Mouse (Mus musculus) neural tube, embryonic 15.5 days (tissue): ENCODE data around the gene Pspn. TPM values are rescaled to one million over a fixed set of nuclear protein-coding genes. Genes with fewer than 3 reads are reported as not detected.

Experiments used
- ATAC-seq: fragments of 200-750 bp; cut with Nextera tagmentation; 2 replicates; pipeline ENCODE4 v1.8.0; 2017; ENCODE audit warnings: mild to moderate bottlenecking, moderate TSS enrichment, moderate library complexity; ENCODE audit not compliant: low FRiP score
- H3K27ac ChIP-seq: fragments of 300-500 bp; sonication (generic); replicated peaks from 2 replicates; pipeline ENCODE4 v1.5.1; 2015; ENCODE audit warnings: mild to moderate bottlenecking, inconsistent platforms
- H3K27me3 ChIP-seq: fragments of 300-500 bp; sonication (generic); replicated peaks from 2 replicates; pipeline ENCODE4 v1.6.1; 2015; ENCODE audit warnings: inconsistent platforms
- H3K36me3 ChIP-seq: fragments of 300-500 bp; sonication (generic); 2 replicates; pipeline ENCODE4 v1.6.1; 2015; ENCODE audit warnings: inconsistent platforms
- H3K4me1 ChIP-seq: fragments of 300-500 bp; sonication (generic); 2 replicates; pipeline ENCODE4 v1.6.1; 2015; ENCODE audit warnings: inconsistent platforms
- H3K4me2 ChIP-seq: fragments of 300-500 bp; sonication (generic); 2 replicates; pipeline ENCODE4 v1.6.1; 2015; ENCODE audit warnings: inconsistent platforms, mild to moderate bottlenecking, moderate library complexity
- H3K4me3 ChIP-seq: fragments of 300-500 bp; sonication (generic); replicated peaks from 2 replicates; pipeline ENCODE4 v1.5.1; 2015; ENCODE audit warnings: mild to moderate bottlenecking, inconsistent platforms
- H3K9ac ChIP-seq: fragments of 300-500 bp; sonication (generic); replicated peaks from 2 replicates; pipeline ENCODE4 v1.6.1; 2015; ENCODE audit warnings: mild to moderate bottlenecking, inconsistent platforms
- H3K9me3 ChIP-seq: fragments of 300-500 bp; sonication (generic); replicated peaks from 2 replicates; pipeline ENCODE4 v1.6.1; 2016; ENCODE audit warnings: inconsistent platforms
- WGBS: fragments of 180-500 bp; shearing (Covaris S2); methylation state at CpG from one replicate; pipeline ENCODE4 v1.1.7; 2015; ENCODE audit warnings: mixed read lengths; 5-methylcytosine and 5-hydroxymethylcytosine counted together
- polyA plus RNA-seq: library from polyadenylated mRNA; unstranded; fragments of >200 nt; fragmentation: Nextera tagmentation; extraction: Ambion mirVana; gene quantifications from 2 replicates; pipeline ENCODE4 v1.2.1, GENCODE M21; 2015

The Pspn gene
- polyA plus RNA-seq, 1 experiment from 2014 or later: 0.49 TPM

DNA sequence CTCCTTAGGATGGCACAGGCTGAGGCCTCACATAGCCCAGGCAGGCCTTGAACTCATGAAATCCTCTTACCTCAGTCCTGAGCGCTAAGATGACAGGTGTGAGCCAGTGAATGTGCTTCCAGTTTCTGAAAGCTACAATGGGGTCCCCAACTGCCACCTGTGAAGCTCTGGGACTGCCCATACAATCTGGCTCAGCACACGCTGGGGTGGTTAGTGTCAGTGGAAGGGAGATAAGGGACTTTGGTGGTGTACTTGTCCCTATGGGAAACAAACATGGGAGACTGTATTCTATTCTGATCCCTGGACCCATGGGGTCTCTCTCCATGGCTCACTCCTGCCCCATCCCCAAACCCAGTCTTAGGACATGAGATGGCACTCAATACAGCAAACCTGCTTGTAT, 19.9 kb upstream of the Pspn start:
- peaks cover 51% of the 10 kb centered on the region for H3K36me3 ChIP-seq
- WGBS: 87% methylated on average over 2 of the region's 2 CpGs

GRCm38 (mm10) chr17:57012245-57012795, 12.5 kb upstream of the Pspn start:
- peak overlapping the region; percentile 88 for H3K4me2 ChIP-seq
- peak overlapping the region; percentile 84 for H3K9ac ChIP-seq
- ATAC-seq: peak; percentile 1; the same call in 1 of the 2 replicates
- peaks cover 20% of the 10 kb centered on the region for H3K36me3 ChIP-seq
- no peaks in the 10 kb centered on the region for H3K9me3 ChIP-seq
- H3K4me3 ChIP-seq: peak overlapping the region; percentile 83
- peak overlapping the region; percentile 98 for H3K27ac ChIP-seq
- no peaks in the 10 kb centered on the region; the same call in 1 of the 2 replicates for H3K27me3 ChIP-seq
- WGBS: 76% methylated on average over 13 of the region's 13 CpGs
- peaks cover 26% of the 10 kb centered on the region for H3K4me1 ChIP-seq

More for the DNA sequence above, 19.9 kb upstream of the Pspn start:
- Histone ChIP-seq H3K4me1 (no peaks in the 10 kb centered on the region), H3K9me3 (no peaks in the 10 kb centered on the region), H3K9ac (no peak overlapping the region), H3K4me2 (no peak overlapping the region), H3K4me3 (no peak overlapping the region), H3K27me3 (no peaks in the 10 kb centered on the region), H3K27ac (no peak overlapping the region)
- no peak for ATAC-seq

DNA sequence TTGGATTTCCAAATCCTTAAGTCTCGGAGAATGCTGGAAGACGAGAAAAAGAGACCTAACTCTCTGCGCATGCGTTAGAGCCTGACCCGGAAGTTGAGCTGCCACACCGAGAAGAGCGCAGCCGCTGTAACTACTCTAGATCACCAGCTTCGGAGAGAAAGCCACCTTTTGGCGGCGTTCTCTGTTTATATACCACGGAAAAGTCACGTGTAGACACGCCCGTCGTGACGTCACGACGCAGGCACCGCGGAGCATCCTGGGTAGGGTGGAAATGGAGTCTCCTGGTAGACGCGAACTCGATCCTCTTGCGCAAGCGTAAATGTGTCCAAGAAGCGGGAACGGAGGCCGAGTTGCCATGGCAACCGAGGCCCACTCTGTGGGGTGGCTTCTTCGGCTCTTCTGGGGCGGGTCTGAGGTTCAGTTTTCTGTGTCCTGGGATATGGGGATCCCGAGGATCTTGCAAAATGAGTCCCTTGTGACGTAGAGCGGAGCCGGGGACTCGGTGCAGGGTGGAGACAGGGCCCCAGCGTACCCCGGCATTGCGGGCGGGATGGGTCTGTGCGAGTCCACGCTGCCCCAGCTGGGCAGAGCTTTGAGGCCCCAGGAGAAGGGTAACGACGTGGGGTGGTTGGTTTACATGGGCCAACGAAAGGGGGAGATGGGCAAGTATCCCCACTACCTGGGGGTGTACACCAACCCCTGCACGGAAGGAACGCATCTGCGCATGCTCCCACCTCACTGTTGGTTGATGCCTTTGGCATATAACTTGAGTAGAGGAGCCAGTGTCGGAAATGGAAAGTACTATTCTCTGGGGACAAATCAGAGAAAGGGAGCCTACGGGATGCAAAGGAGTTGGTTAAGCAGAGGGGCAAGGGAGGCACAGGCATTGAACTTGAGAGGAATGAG, 11.7 kb upstream of the Pspn start, which contains the start of the genes Gtf2f1 and Gm17949:
Gene Gtf2f1 (minus strand): TSS at position 53 of the 906 bp plus-strand sequence.
Gene Gm17949 (plus strand): TSS at position 234 of the 906 bp plus-strand sequence.
- peak within 1 kb of the TSS; percentile 83 for H3K4me3 ChIP-seq
- H3K9ac ChIP-seq: peak within 1 kb of the TSS; percentile 84
- H3K9me3 ChIP-seq: no peaks in the 10 kb centered on the region
- no peaks in the 10 kb centered on the region; the same call in 1 of the 2 replicates for H3K27me3 ChIP-seq
- WGBS: under 1% methylated on average over 51 of the region's 51 CpGs
- H3K4me1 ChIP-seq: peaks cover 26% of the 10 kb centered on the region
- peak; percentile 94 for ATAC-seq
- H3K4me2 ChIP-seq: peak within 1 kb of the TSS; percentile 90
- peaks cover 28% of the 10 kb centered on the region for H3K36me3 ChIP-seq
- peak within 1 kb of the TSS; percentile 98 for H3K27ac ChIP-seq

DNA sequence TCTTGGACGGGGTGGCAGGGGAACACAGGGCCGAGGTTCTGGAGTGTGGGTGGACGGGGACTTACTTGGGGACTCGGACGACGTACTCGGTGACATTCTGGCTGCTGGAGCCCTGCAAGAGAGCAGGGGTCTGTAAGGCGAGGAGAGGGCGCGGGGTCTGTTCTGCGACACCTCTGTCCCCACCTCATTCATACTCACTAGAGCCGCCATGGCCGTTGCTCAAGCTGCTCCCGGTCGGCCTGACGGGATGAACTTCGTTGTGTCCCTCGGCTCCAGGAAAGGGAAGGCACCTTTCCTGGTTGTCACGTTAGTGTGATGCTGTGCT, 11.1 kb upstream of the Pspn start:
- ATAC-seq: peak; percentile 52
- Histone ChIP-seq H3K4me3 (peak overlapping the region; percentile 83), H3K4me2 (peak overlapping the region; percentile 90), H3K27me3 (no peaks in the 10 kb centered on the region; the same call in 1 of the 2 replicates), H3K9ac (peak overlapping the region; percentile 77), H3K36me3 (peaks cover 34% of the 10 kb centered on the region), H3K4me1 (peaks cover 26% of the 10 kb centered on the region), H3K27ac (peak overlapping the region; percentile 84), H3K9me3 (no peaks in the 10 kb centered on the region)
- under 1% methylated on average over 19 of the region's 19 CpGs for WGBS

DNA sequence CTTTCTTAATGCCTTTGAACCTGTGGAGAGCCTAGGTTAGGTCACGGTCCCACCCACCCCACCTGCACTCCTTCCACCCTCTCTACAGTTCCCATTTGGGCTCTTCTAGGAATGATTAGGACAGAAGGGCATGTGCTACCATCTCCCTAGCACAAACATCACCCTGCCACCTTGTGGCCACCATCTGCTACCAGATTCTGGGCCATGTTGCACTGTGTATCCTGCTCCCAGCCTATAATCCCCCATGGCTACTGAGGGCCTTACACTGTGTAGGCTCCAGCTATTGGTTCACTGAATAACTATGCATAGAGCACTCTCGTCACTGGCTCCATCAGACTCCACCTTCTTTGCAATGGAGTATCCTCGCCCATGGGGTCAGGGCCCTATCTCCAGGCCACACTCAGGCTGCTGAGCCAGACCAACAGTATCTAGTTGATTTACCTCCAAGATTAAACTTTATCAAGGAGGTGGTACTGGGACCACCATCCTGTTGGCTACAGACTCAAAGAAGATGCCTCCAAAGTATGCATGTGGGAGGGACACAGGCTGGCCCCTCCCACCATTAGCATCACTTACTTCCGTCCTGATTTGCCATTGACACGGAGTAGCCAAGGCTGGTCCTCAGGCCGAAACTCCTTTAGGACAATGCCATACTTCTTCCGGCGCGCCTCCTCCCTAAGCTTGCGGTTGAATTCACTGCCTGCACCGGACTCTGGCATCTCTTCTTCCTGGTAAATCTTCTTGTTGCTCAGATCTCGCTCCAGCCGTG, 7.5 kb upstream of the Pspn start:
- Histone ChIP-seq H3K4me3 (no peak overlapping the region), H3K4me2 (no peak overlapping the region), H3K9ac (no peak overlapping the region), H3K27ac (no peak overlapping the region), H3K36me3 (peaks cover 69% of the 10 kb centered on the region), H3K27me3 (no peaks in the 10 kb centered on the region), H3K9me3 (no peaks in the 10 kb centered on the region), H3K4me1 (peaks cover 21% of the 10 kb centered on the region)
- no peak for ATAC-seq
- WGBS: 95% methylated on average over 13 of the region's 13 CpGs

- Histone ChIP-seq H3K27me3 (no peaks in the 10 kb centered on the region), H3K9me3 (no peaks in the 10 kb centered on the region), H3K4me3 (no peak overlapping the region), H3K36me3 (peaks cover 80% of the 10 kb centered on the region), H3K27ac (no peak overlapping the region), H3K4me2 (no peak overlapping the region), H3K4me1 (no peaks in the 10 kb centered on the region), H3K9ac (no peak overlapping the region)
- ATAC-seq: no peak
- WGBS: 95% methylated on average over 7 of the region's 7 CpGs
Observed at GRCm38 (mm10) chr17:57003994-57004393, 4.2 kb upstream of the Pspn start.

DNA sequence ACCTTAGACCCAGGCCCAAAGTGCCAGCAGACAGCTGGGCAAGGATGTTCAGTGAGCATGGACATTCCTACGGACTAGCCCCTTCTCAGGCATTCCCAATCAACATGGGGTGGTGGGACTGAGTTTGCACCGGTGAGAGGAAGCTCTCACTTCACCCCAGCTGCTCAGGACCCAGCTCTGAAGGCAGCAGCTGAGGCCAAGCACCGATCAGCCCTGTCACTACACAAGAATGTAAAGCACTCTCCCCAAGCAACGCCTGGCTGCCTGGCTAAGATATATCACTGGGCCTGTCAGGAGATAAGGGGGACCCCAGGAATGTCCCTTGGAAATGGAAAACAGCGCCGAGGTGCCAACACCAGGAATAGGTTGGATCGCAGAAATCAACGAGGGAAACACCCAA, 1.4 kb upstream of the Pspn start:
- WGBS: 77% methylated on average over 8 of the region's 8 CpGs
- Histone ChIP-seq H3K9ac (no peak overlapping the region), H3K27me3 (no peaks in the 10 kb centered on the region), H3K4me2 (no peak overlapping the region), H3K4me1 (peaks cover 20% of the 10 kb centered on the region), H3K9me3 (no peaks in the 10 kb centered on the region), H3K4me3 (no peak overlapping the region), H3K27ac (no peak overlapping the region), H3K36me3 (peaks cover 56% of the 10 kb centered on the region)
- ATAC-seq: no peak

GRCm38 (mm10) chr17:56999414-56999813, 404 bp downstream of the Pspn start:
- WGBS: 94% methylated on average over 9 of the region's 9 CpGs
- Histone ChIP-seq H3K4me1 (peaks cover 20% of the 10 kb centered on the region), H3K4me3 (no peak overlapping the region), H3K9ac (no peak overlapping the region), H3K27ac (no peak overlapping the region), H3K9me3 (no peaks in the 10 kb centered on the region), H3K27me3 (no peaks in the 10 kb centered on the region), H3K36me3 (peaks cover 55% of the 10 kb centered on the region), H3K4me2 (no peak overlapping the region)
- no peak for ATAC-seq

DNA sequence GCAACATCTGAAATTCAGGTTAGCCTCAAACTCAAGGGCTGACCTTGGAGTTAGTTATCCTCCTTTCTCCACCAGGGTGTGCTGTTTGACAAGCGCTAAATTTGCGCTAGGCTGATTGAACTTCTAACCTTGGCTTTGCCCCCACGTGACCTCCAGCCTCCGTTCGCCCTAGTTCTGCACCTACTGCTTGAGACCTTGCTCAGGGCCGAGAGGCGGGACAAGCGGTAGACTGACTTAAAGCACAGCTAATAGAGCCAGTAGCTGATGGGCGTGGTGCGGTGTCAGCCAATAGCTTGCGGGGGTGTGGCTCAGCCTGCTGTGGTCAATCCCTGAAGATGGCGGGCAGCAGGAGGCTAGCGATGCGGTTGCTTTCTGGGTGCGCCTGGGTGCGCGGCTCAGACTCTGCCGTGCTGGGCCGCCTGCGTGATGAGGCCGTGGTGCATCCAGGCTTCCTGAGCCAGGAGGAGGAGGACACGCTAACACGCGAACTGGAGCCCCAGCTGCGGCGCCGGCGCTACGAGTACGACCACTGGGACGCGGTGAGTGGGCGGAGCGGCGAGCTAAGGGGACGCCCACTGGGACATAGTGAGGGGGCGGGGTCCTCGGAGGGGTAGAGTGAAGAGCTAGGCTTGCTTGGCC, 2.7 kb downstream of the Pspn start, which contains the start of gene Alkbh7:
Gene Alkbh7 (plus strand): TSS at position 311 of the 639 bp plus-strand sequence.
- WGBS: under 1% methylated on average over 38 of the region's 38 CpGs
- H3K4me2 ChIP-seq: peak within 1 kb of the TSS; percentile 78
- ATAC-seq: peak; percentile 97
- peak within 1 kb of the TSS; percentile 78 for H3K9ac ChIP-seq
- H3K27ac ChIP-seq: peak within 1 kb of the TSS; percentile 90
- H3K4me3 ChIP-seq: peak within 1 kb of the TSS; percentile 84
- no peaks in the 10 kb centered on the region for H3K9me3 ChIP-seq
- H3K4me1 ChIP-seq: peaks cover 28% of the 10 kb centered on the region
- H3K36me3 ChIP-seq: peaks cover 56% of the 10 kb centered on the region
- no peaks in the 10 kb centered on the region for H3K27me3 ChIP-seq

- no peaks in the 10 kb centered on the region for H3K9me3 ChIP-seq
- no peak overlapping the region for H3K27ac ChIP-seq
- 77% methylated on average over 2 of the region's 2 CpGs for WGBS
- H3K9ac ChIP-seq: no peak overlapping the region
- peak overlapping the region; percentile 84; the same call in 1 of the 2 replicates for H3K4me3 ChIP-seq
- H3K27me3 ChIP-seq: no peaks in the 10 kb centered on the region
- ATAC-seq: no peak; the same call in 1 of the 2 replicates
- H3K4me1 ChIP-seq: peaks cover 31% of the 10 kb centered on the region
- H3K4me2 ChIP-seq: peak overlapping the region; percentile 78
- H3K36me3 ChIP-seq: peaks cover 55% of the 10 kb centered on the region
Observed at GRCm38 (mm10) chr17:56996506-56996905, 3.3 kb downstream of the Pspn start.

DNA sequence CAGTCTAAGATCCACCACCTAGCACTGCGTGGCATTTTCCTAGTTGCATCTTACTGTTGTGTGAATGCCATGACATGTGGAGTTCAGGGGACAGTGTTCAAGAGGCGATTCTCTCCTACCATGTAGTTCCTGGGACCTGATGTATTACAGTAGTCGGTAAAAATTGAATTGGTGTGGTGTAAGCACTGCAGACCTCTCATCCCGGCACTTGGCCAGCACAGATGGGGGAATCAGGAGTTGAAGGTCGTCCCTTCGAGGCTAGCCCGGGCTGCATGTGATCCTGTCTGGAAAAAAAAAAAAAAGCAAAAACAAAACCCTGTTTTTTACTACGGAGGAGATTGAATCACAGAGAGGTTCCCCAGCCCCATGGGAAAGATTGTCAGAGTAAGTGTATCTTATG, 4.8 kb downstream of the Pspn start:
- peaks cover 47% of the 10 kb centered on the region for H3K36me3 ChIP-seq
- H3K4me1 ChIP-seq: peaks cover 39% of the 10 kb centered on the region
- no peaks in the 10 kb centered on the region for H3K27me3 ChIP-seq
- no peaks in the 10 kb centered on the region for H3K9me3 ChIP-seq
- no peak overlapping the region for H3K9ac ChIP-seq
- H3K4me2 ChIP-seq: no peak overlapping the region
- no peak overlapping the region for H3K27ac ChIP-seq
- H3K4me3 ChIP-seq: no peak overlapping the region
- no peak for ATAC-seq
- 94% methylated on average over 8 of the region's 8 CpGs for WGBS
